Mouse (Mus musculus) E14TG2a.4 (cell line): Measurements from ENCODE around the gene Pip4k2b.
"Not testable (repeated sequence)": the region's sequence is repeated elsewhere in the genome, so short reads cannot be mapped to it uniquely, and the experiment has no call there.

ENCODE experiments used
- H3K27me3 ChIP-seq: 2 replicates; pipeline ENCODE4 v1.6.1; 2014; ENCODE audit warnings: low read length, control low read depth; ENCODE audit not compliant: insufficient read depth
- H3K36me3 ChIP-seq: 2 replicates; pipeline ENCODE4 v1.6.1; 2014; ENCODE audit warnings: low read length, control low read depth; ENCODE audit not compliant: insufficient read depth
- H3K4me1 ChIP-seq: replicated peaks from 2 replicates; pipeline ENCODE4 v1.6.1; 2014; ENCODE audit warnings: low read depth, low read length, control low read depth
- H3K4me3 ChIP-seq: replicated peaks from 2 replicates; pipeline ENCODE4 v1.5.1; 2014; ENCODE audit warnings: mild to moderate bottlenecking, low read length
- H3K9me3 ChIP-seq: 2 replicates; pipeline ENCODE4 v1.6.1; 2014; ENCODE audit warnings: low read length, control low read depth
- CTCF ChIP-seq: conservative IDR thresholded peaks from 2 replicates; pipeline ENCODE4 v1.5.1; 2014; ENCODE audit warnings: low read length
- NANOG ChIP-seq: IDR thresholded peaks from 2 replicates; pipeline ENCODE4 v1.6.1; 2014; ENCODE audit warnings: borderline replicate concordance, low read length, mixed read lengths
- POU5F1 ChIP-seq: IDR thresholded peaks from 2 replicates; pipeline ENCODE4 v1.6.1; 2014; ENCODE audit warnings: low read length, borderline replicate concordance

Pip4k2b gene

DNA sequence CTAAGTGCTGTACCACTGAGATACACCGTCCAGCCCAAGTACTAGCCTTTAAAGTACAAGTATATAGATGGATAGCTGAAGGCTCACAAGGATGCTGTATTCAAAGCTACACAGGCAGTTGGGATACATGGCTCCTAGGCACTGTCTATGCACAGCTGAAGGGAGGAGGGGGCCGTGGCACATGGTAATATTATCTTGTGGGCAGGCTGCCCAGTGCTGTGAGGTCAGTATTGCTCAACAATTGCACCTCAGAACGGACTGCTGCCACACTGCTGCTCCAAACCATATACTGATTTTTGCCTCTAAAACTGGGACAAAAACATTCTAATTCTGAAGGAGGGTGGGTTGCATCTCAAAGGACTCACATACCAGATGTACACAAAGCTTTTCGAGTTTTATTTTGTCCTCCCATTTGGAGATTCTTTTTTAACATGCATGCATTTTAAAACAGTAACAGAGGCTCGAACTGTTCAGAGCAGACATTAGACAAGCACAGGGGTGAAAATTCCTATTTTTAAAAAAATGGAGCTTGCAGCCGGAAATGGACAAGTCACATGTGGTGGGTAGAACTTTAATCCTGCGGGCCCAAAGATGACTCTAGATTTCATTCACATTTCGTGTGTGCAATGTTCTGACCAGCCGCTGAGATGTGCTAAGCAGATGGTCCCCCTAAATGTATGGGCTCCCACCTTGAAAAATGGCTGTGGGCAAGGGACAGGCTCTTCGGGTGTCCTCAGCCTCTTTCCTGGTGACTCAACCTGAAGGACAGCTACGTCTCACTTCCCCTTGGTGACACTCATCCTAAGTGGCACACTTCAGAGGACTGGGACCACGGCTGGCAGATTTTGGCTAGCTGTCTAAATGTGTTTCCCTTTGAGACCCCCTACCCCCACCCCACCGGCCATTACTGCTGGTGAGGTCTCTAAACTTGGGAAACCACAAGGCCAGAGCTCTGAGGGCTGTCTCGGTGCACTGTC is 29.4 kb downstream of the Pip4k2b start:
- Histone ChIP-seq H3K4me3 (no peak overlapping the region), H3K9me3 (no peaks in the 10 kb centered on the region), H3K36me3 (peaks cover 90% of the 10 kb centered on the region), H3K27me3 (no peaks in the 10 kb centered on the region), H3K4me1 (peaks cover 66% of the 10 kb centered on the region)
- no peak for TF ChIP-seq CTCF
- TF ChIP-seq NANOG: no peak
- no peak for TF ChIP-seq POU5F1

DNA sequence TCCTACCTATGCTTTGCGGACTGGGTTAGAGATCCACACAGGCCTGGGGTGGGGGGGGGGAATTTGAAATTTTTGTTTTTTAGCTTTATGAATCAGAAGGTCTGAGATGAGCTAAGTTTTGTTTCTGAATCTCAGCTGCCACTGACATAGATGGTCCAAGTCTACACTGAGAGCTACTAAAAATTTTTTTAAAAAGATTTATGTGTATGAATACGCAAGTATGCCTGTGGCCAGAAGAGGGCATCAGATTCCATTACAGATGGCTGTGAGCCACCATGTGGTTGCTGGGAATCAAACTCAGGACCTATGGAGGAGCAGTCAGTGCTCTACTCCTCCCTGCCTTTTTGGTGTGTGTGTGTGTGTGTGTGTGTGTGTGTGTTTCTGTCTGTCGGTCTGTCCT is 30.1 kb downstream of the Pip4k2b start:
- TF ChIP-seq CTCF (peak; percentile 20), POU5F1 (no peak), NANOG (no peak)
- no peaks in the 10 kb centered on the region for H3K9me3 ChIP-seq
- peaks cover 61% of the 10 kb centered on the region for H3K4me1 ChIP-seq
- H3K27me3 ChIP-seq: no peaks in the 10 kb centered on the region
- H3K4me3 ChIP-seq: no peak overlapping the region
- H3K36me3 ChIP-seq: peaks cover 85% of the 10 kb centered on the region

DNA sequence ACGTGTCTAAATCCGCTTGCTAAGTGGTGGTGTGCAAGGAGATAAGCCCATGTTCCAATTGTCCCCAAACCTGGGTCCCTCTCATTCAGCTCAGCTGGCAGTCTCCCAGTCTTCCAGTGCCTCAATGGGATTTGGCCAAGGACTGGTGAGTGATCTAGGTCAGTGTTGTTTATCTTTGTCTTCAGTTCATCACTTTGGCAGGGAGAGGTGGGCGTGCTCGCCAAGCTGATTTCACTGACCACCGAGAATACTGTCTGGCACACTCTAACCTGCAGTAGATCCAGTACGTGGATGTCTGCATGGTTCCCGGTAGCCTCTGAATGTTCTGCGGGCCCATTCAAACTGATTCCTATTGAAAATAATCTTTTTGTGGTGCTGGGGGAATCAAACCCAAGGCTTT is 30.6 kb downstream of the Pip4k2b start:
- H3K36me3 ChIP-seq: peaks cover 85% of the 10 kb centered on the region
- peaks cover 61% of the 10 kb centered on the region for H3K4me1 ChIP-seq
- H3K27me3 ChIP-seq: no peaks in the 10 kb centered on the region
- no peaks in the 10 kb centered on the region for H3K9me3 ChIP-seq
- no peak overlapping the region for H3K4me3 ChIP-seq
- TF ChIP-seq NANOG (no peak), POU5F1 (no peak), CTCF (no peak)

DNA sequence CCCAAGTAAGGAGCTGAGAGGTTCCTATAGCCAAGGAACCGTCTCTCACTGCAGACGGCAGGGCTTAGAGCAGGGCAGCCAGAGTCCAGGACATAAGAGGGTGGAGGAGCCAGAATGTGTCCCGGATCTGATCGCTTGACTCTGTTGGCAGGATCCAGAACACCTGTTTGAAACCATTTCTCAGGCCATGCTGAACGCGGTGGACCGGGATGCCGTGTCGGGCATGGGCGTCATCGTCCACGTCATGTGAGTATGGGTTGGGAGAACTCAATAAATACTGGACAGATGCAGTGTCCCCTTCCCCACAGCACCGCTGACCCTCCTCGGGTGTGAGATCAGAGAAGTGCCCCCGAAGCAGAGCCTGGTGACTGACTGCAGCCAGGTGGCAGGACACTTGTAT is 32.2 kb downstream of the Pip4k2b start:
- no peaks in the 10 kb centered on the region for H3K27me3 ChIP-seq
- peaks cover 52% of the 10 kb centered on the region for H3K4me1 ChIP-seq
- no peak overlapping the region for H3K4me3 ChIP-seq
- H3K36me3 ChIP-seq: peaks cover 85% of the 10 kb centered on the region
- no peaks in the 10 kb centered on the region for H3K9me3 ChIP-seq
- TF ChIP-seq CTCF (no peak), POU5F1 (no peak), NANOG (no peak)

DNA sequence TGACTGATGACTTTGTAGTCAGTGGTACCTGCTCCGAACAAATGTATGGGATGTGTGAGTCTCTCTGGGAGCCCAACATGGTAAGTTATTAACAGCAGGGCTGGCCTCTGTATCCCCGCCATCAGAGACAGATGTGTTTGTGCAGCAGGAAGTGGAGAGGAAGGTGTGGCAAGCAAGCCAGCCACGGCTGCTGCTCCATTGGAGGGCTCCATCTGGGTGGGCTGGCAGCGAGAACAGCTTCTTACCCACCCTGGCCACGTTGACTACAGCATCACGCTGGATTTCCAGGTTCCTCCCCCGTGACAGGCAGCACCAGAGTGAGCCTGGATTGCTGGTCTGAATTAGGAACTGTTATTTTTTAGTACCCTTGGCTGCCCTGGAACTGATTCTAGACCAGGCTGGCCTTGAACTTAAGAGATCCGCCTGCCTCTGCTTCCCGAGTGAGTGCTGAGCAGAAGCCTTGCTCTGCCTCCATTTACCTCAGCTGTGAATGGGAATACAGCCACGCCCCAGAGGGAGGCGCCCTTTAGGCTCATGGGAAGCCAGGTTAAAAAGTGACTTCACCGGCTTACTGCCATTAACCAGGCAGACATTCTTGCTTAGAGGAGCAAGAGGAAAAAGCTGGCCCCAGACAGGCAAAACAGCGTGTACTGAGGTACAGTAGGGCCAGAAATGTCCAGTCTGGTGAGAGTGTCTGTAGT is 33.2 kb downstream of the Pip4k2b start:
- peaks cover 85% of the 10 kb centered on the region for H3K36me3 ChIP-seq
- 0 out of 2 replicates have a peak overlapping the region, but pooled peaks have one; percentile 10 for H3K4me3 ChIP-seq
- H3K27me3 ChIP-seq: no peaks in the 10 kb centered on the region
- peaks cover 56% of the 10 kb centered on the region for H3K4me1 ChIP-seq
- TF ChIP-seq NANOG (no peak), CTCF (no peak), POU5F1 (no peak)
- no peaks in the 10 kb centered on the region for H3K9me3 ChIP-seq

DNA sequence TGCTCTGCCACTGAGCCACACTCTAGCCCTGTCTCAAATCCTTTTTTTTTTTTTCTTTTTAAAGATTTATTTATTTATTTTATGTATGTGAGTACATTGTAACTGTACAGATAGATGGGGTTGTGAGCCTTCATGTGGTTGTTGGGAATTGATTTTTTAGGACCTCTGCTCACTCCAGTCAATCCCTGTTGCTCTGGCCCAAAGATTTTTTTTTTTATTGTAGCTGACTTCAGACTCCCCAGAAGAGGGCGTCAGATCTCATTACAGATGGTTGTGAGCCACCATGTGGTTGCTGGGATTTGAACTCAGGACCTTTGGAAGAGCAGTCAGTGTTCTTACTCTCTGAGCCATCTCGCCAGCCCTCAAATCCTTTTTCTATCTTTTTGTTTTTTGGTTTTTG is 34.4 kb downstream of the Pip4k2b start:
- not testable (repeated sequence) for H3K27me3 ChIP-seq, H3K9me3 ChIP-seq, H3K4me3 ChIP-seq
- Histone ChIP-seq H3K4me1 (peaks cover 65% of the 10 kb centered on the region), H3K36me3 (peaks cover 86% of the 10 kb centered on the region)

DNA sequence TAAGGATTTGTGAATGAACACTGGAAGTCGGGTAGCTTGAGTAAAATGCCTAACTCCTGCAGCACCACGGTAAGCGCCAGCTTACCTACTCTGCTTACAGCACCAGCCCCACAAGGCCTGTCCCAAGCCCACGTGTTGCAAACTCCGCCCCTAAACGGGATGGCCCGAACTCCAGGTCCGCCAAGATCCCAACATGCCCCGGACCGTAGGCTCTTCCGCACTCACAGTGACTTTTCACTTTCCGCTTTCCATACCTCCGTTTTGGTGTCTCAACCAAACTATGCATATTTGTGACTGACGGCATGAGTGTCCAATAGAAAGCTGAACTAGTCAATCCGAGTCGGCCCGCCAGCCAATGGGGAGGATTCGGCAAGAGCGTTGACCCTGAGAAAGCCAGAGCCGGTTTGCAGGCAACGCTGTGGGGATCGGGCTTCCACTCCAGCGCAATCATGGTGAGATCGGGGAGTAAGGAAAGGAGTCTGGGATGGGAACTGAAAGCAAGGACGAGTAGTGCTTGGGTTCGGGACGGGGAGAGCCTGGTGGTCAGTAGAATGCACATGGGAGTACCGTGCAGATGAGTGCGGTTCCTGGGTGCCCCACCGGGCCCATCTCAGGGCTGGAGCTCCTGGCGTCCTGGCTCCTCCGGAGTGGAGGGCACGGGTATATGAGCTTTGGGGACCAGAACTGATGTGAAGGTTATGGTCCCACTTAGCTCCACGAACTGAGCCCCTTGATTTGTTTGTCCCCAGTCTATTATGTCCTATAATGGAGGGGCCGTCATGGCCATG is 41.3 kb downstream of the Pip4k2b start, which contains the start of gene Psmb3:
TSS of gene Psmb3 (plus strand) at position 361 of the 788 bp plus-strand sequence.
- Histone ChIP-seq H3K36me3 (peaks cover 47% of the 10 kb centered on the region), H3K9me3 (no peaks in the 10 kb centered on the region), H3K27me3 (peaks cover 14% of the 10 kb centered on the region), H3K4me1 (peaks cover 57% of the 10 kb centered on the region), H3K4me3 (peak within 1 kb of the TSS; percentile 97)
- no peak for TF ChIP-seq POU5F1

DNA sequence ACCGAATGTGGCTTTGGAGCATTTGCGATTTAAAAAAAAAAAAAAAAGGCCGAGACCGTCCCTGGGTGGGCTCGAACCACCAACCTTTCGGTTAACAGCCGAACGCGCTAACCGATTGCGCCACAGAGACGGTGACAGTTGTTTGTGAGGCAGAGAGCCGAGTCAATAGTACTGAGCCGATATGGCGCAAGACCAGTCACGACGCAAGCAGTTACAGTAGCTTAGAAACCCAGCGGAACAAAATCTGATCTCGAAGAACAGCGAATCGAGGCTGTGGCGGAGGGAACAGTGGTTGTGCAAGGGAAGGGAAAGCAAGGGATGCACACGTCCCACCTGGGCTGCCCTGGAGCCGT is 42.1 kb downstream of the Pip4k2b start:
- Histone ChIP-seq H3K9me3 (no peaks in the 10 kb centered on the region), H3K4me1 (peaks cover 64% of the 10 kb centered on the region), H3K27me3 (peaks cover 14% of the 10 kb centered on the region), H3K36me3 (peaks cover 46% of the 10 kb centered on the region), H3K4me3 (peak overlapping the region; percentile 97)
- TF ChIP-seq NANOG (no peak), CTCF (no peak), POU5F1 (no peak)
